Mouse (Mus musculus): Measurements from ENCODE around the gene Gm20431. TPM values are rescaled to one million over a fixed set of nuclear protein-coding genes. Genes with fewer than 3 reads are reported as not detected.

Gm20431 gene
- polyA plus RNA-seq, 1 experiment = 41.0 TPM

GRCm38 (mm10) chr2:167575581-167575980 is 85.7 kb downstream of the Gm20431 start:
- Histone ChIP-seq H3K27ac (ENCODE audit: control insufficient read depth, insufficient read depth, low read depth, low read length) (no peak overlapping the region), H3K4me3 (ENCODE audit: control insufficient read depth, low read depth, low read length) (no peak overlapping the region)
- no peak for TF ChIP-seq CTCF (IDR thresholded peaks at IDR 0.05; ENCODE audit: control insufficient read depth, insufficient read depth, insufficient replicate concordance, low read depth, low read length)
- no peak for TF ChIP-seq POLR2A (IDR thresholded peaks at IDR 0.05; ENCODE audit: control insufficient read depth, low read depth, low read length)

GRCm38 (mm10) chr2:167574814-167575213 is 86.5 kb downstream of the Gm20431 start:
- Histone ChIP-seq H3K27me3 (ENCODE audit: control insufficient read depth, insufficient read depth, low read length) (no peaks in the 10 kb centered on the region), H3K4me3 (ENCODE audit: control insufficient read depth, low read depth, low read length) (no peak overlapping the region), H3K36me3 (ENCODE audit: control insufficient read depth, insufficient read depth, low read length) (no peaks in the 10 kb centered on the region), H3K4me1 (ENCODE audit: control insufficient read depth, insufficient read depth, low read length) (peaks cover 7% of the 10 kb centered on the region), H3K27ac (ENCODE audit: control insufficient read depth, insufficient read depth, low read depth, low read length) (no peak overlapping the region)
- no peak for TF ChIP-seq POLR2A (IDR thresholded peaks at IDR 0.05; ENCODE audit: control insufficient read depth, low read depth, low read length)
- TF ChIP-seq CTCF (IDR thresholded peaks at IDR 0.05; ENCODE audit: control insufficient read depth, insufficient read depth, insufficient replicate concordance, low read depth, low read length) = no peak

More at GRCm38 (mm10) chr2:167575581-167575980, 85.7 kb downstream of the Gm20431 start:
- H3K27me3 ChIP-seq (ENCODE audit: control insufficient read depth, insufficient read depth, low read length) = no peaks in the 10 kb centered on the region
- H3K4me1 ChIP-seq (ENCODE audit: control insufficient read depth, insufficient read depth, low read length) = peaks cover 7% of the 10 kb centered on the region
- no peaks in the 10 kb centered on the region for H3K36me3 ChIP-seq (ENCODE audit: control insufficient read depth, insufficient read depth, low read length)

DNA sequence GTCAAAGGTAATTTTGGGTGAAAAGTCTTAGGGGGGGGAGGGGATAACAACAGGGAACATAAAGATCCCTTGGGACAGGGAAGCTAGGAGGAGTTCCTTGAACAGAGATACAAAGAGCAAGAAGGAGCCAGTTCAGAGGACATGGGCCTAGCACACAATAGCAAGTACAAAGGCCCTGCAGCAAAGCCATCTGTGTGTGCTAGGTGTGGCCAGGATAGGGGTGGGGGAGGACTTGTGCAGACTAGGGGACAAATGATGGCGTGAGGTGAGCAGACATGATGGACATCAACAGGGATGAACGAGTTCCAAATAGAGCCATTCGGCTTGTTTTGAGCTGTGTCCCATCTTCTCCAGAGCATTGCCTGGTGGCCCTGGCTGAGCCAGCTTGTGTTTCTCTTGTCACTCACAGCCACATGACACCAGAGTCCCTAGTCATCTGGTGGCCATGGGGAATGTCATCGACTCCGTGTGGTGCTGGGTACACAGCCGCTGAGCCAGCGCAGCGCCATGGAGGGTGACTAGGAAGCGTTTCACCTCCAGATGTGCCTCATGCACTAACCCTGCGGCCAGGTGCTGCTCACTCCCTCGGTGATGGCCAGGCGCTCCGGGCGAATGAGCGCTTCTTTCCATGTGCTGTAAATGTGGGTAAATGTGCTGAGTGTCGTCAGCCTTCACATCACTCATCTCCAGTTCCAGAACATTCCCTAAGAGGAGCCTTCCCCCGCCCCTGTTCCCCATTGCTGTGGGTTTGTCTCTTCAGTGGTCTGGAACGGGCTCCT is 89.7 kb downstream of the Gm20431 start:
- no peaks in the 10 kb centered on the region for H3K36me3 ChIP-seq (ENCODE audit: control insufficient read depth, insufficient read depth, low read length)
- H3K27ac ChIP-seq (ENCODE audit: control insufficient read depth, insufficient read depth, low read depth, low read length) = no peak overlapping the region
- no peaks in the 10 kb centered on the region for H3K27me3 ChIP-seq (ENCODE audit: control insufficient read depth, insufficient read depth, low read length)
- no peak overlapping the region for H3K4me3 ChIP-seq (ENCODE audit: control insufficient read depth, low read depth, low read length)
- H3K4me1 ChIP-seq (ENCODE audit: control insufficient read depth, insufficient read depth, low read length) = peaks cover 6% of the 10 kb centered on the region
- no peak for TF ChIP-seq POLR2A (IDR thresholded peaks at IDR 0.05; ENCODE audit: control insufficient read depth, low read depth, low read length)
- no peak for TF ChIP-seq CTCF (IDR thresholded peaks at IDR 0.05; ENCODE audit: control insufficient read depth, insufficient read depth, insufficient replicate concordance, low read depth, low read length)

- Histone ChIP-seq H3K27ac (ENCODE audit: control insufficient read depth, insufficient read depth, low read depth, low read length) (peak overlapping the region; percentile 10; the same call in 1 of the 2 replicates), H3K36me3 (ENCODE audit: control insufficient read depth, insufficient read depth, low read length) (no peaks in the 10 kb centered on the region)
Measured at GRCm38 (mm10) chr2:167570815-167571214, 90.5 kb downstream of the Gm20431 start.

DNA sequence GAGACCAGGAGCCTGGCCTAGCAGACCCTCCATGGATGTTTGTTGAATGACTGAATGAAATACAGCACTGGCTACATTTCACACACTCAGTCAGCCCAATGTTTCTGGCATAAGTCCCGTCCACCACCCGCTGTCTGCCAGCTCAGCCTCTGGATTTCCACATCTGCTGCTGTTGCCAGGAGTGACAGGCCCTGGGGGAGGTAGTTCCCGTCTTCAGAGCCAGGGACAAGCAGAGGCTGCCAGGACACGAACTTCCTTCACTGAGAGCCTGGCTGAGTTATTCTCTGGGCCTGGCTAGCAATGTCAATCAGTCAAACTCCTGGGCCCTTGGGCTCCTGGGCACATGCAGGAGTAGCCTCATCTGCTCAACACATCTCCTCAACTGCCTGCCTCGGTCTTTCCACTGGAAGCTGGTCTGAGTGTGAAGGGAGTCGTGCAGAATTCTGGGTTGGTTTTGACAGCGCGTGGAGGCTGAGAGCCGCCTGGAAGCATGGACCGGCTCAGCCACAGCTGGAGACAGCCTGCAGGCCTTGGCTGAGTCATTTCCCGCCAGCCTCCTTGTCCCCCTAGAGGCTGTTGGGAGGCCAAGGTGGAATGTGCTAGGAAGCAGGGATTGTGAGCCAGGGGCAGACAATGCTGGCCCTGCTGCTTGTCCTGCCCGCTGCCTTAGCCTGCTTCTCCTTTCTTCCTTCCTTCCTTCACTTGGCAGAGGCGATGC is 91.2 kb downstream of the Gm20431 start:
- H3K4me3 ChIP-seq (ENCODE audit: control insufficient read depth, low read depth, low read length) = no peak overlapping the region
- peaks cover 8% of the 10 kb centered on the region for H3K4me1 ChIP-seq (ENCODE audit: control insufficient read depth, insufficient read depth, low read length)
- H3K27me3 ChIP-seq (ENCODE audit: control insufficient read depth, insufficient read depth, low read length) = no peaks in the 10 kb centered on the region
- H3K36me3 ChIP-seq (ENCODE audit: control insufficient read depth, insufficient read depth, low read length) = no peaks in the 10 kb centered on the region
- TF ChIP-seq CTCF (IDR thresholded peaks at IDR 0.05; ENCODE audit: control insufficient read depth, insufficient read depth, insufficient replicate concordance, low read depth, low read length) (no peak), POLR2A (IDR thresholded peaks at IDR 0.05; ENCODE audit: control insufficient read depth, low read depth, low read length) (no peak)
- no peak overlapping the region; the same call in none of the 2 replicates for H3K27ac ChIP-seq (ENCODE audit: control insufficient read depth, insufficient read depth, low read depth, low read length)

More at GRCm38 (mm10) chr2:167570815-167571214, 90.5 kb downstream of the Gm20431 start:
- Histone ChIP-seq H3K27me3 (ENCODE audit: control insufficient read depth, insufficient read depth, low read length) (no peaks in the 10 kb centered on the region), H3K4me3 (ENCODE audit: control insufficient read depth, low read depth, low read length) (no peak overlapping the region), H3K4me1 (ENCODE audit: control insufficient read depth, insufficient read depth, low read length) (peaks cover 6% of the 10 kb centered on the region)
- TF ChIP-seq POLR2A (IDR thresholded peaks at IDR 0.05; ENCODE audit: control insufficient read depth, low read depth, low read length) = no peak
- no peak for TF ChIP-seq CTCF (IDR thresholded peaks at IDR 0.05; ENCODE audit: control insufficient read depth, insufficient read depth, insufficient replicate concordance, low read depth, low read length)

DNA sequence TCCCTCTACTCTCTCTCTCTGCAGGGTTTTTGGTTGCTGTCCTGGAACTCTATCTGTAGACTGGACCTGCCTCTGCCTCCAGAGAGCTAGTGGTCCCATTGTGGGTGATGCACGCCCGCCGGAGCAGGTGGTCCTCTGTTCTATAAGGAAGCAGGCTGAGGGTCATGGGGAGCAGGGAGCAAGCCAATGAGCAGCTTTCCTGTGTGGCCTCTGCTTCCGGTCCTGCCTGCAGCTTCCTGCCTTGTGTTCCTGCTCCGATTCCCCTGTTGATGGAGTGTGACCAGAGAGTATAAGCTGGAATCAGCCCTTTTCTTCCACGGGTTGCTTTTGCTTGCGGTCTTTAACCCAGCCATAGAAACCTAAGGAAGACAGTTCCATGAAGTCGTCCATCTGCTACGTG is 93.2 kb downstream of the Gm20431 start:
- Histone ChIP-seq H3K4me3 (ENCODE audit: control insufficient read depth, low read depth, low read length) (no peak overlapping the region), H3K4me1 (ENCODE audit: control insufficient read depth, insufficient read depth, low read length) (peaks cover 8% of the 10 kb centered on the region), H3K27ac (ENCODE audit: control insufficient read depth, insufficient read depth, low read depth, low read length) (no peak overlapping the region), H3K27me3 (ENCODE audit: control insufficient read depth, insufficient read depth, low read length) (no peaks in the 10 kb centered on the region), H3K36me3 (ENCODE audit: control insufficient read depth, insufficient read depth, low read length) (no peaks in the 10 kb centered on the region)
- TF ChIP-seq POLR2A (IDR thresholded peaks at IDR 0.05; ENCODE audit: control insufficient read depth, low read depth, low read length) (no peak), CTCF (IDR thresholded peaks at IDR 0.05; ENCODE audit: control insufficient read depth, insufficient read depth, insufficient replicate concordance, low read depth, low read length) (no peak)

- Histone ChIP-seq H3K27ac (ENCODE audit: control insufficient read depth, insufficient read depth, low read depth, low read length) (no peak overlapping the region), H3K4me1 (ENCODE audit: control insufficient read depth, insufficient read depth, low read length) (peaks cover 4% of the 10 kb centered on the region)
Measured at GRCm38 (mm10) chr2:167565682-167566081, 95.6 kb downstream of the Gm20431 start.

More at GRCm38 (mm10) chr2:167565682-167566081, 95.6 kb downstream of the Gm20431 start:
- Histone ChIP-seq H3K36me3 (ENCODE audit: control insufficient read depth, insufficient read depth, low read length) (no peaks in the 10 kb centered on the region), H3K27me3 (ENCODE audit: control insufficient read depth, insufficient read depth, low read length) (no peaks in the 10 kb centered on the region), H3K4me3 (ENCODE audit: control insufficient read depth, low read depth, low read length) (no peak overlapping the region)
- TF ChIP-seq POLR2A (IDR thresholded peaks at IDR 0.05; ENCODE audit: control insufficient read depth, low read depth, low read length) (no peak), CTCF (IDR thresholded peaks at IDR 0.05; ENCODE audit: control insufficient read depth, insufficient read depth, insufficient replicate concordance, low read depth, low read length) (no peak)

All from testis, adult 2 months (tissue).